Mouse (Mus musculus) frontal cortex, postnatal 14 days (tissue): ENCODE results near the gene Tas2r122.
"Not testable (repeated sequence)": the region's sequence is repeated elsewhere in the genome, so short reads cannot be mapped to it uniquely, and the experiment has no call there.

Experiments used
- DNase-seq, 2 experiments: peaks; one replicate each; pipeline ENCODE4 v3.0.0; 2022; ENCODE audit warnings: low spot score in 2 of 2

Gene Tas2r122

DNA sequence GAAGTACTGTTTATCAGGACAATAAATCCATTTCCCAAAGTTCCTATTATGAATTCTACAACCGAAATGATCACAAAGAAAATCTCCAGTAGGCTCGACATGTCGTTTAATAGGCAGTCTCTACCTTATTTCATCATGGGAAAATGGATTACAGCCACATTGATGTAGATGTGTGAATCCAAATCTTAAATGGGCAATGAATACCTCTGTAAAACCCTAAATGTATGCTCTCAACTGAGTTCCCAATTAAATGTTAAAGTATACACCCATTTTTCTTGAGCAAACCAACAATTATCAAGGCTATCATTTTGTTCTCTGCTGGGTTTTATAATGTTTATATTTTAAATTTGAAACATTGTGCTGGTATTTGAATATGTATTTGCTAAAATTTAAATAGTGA is at the start of gene Tas2r122:
TSS of gene Tas2r122 (minus strand) at position 101 of the 400 bp plus-strand sequence.
- DNase-seq: no peak

GRCm38 (mm10) chr6:132754430-132754829 is 42.7 kb upstream of the Tas2r122 start, which contains the start of gene Tas2r124:
Gene Tas2r124, plus strand, starts transcription at chr6:132754730.
- DNase-seq: no peak

DNA sequence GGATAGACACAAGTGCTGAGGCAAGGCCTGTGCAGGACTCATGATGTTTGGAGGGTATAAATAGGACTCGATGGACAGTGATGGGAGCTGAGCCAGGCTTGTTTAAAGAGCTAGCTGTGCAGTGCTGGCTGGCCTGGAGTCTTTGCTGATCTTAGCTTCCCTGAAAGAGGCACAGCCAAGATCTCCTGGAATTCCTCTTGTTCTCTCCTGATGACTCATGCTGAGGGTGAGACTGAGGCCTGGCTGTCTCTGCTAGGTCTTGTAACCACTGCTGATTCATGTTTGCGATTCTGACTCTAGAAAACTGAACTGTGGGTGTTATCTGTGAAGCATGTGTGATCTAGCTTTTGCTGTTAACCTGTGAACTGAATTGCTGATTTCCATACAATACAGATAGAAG is 38.5 kb upstream of the Tas2r122 start:
- no peak for DNase-seq

DNA sequence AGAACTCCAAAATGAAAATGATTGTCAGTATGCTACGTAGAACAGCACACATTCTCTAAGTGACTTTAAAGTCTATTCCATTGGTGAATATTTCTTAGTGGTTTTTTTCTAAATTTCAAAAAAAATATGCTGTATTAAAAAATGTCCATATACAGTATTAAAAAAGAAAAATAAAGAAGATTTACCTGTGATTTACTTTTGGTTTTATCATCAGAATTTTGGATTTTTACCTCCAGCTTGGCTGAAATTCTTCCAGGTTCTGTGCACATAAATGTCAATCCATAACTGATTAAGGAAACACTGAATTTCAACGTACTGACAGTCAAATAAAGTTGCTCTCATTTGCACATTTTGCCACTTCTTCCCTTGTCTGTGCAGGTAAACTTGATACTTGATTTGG is 26.2 kb upstream of the Tas2r122 start, which contains the start of gene Tas2r115:
TSS of gene Tas2r115 (minus strand) at position 101 of the 400 bp plus-strand sequence.
- no peak for DNase-seq

- no peak for DNase-seq
These were observed 10.8 kb downstream of the Tas2r122 start, which contains the start of gene Tas2r121 for GRCm38 (mm10) chr6:132700907-132701306. Gene Tas2r121, minus strand, starts transcription at chr6:132701007.

DNA sequence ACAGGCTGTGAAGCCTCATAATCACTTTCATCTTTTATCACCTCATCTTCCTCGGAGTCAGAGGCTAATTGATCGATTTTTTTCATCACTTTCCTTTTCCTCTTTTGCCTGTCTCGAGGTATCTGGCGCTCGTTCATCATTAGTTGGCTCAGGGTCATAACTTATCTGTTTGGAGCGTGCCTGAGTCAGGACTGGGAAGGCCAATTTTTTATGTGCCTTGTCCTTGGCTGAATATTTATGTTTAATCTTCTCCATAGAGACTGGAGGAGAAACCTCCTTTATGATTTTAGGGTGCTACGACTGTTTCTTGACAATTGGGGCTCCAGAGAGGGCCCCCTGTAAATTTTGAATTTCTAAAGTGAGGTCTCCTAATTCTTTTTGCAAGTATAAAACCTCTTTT is 20.1 kb downstream of the Tas2r122 start:
- not testable (repeated sequence) for DNase-seq
